ENCODE assay signal across 8 mouse cellular contexts in genomic region chr14:78537551-78537950, GRCm38 (mm10). TPM values are rescaled to one million over a fixed set of nuclear protein-coding genes. Genes with fewer than 3 reads are reported as not detected.
DNase-seq lines count a peak whose midpoint lies in the region; ATAC-seq and TF ChIP-seq lines count a peak whose summit lies in the region.

No protein-coding gene starts in this region.

- intact Hi-C loops in left cerebral cortex, postnatal 10 days (cut with DNase I): no loop called here

- 35% methylated on average over 6 of the region's 6 CpGs for WGBS in kidney, adult 2 months
- 27% methylated on average over 6 of the region's 6 CpGs for WGBS in cerebellum, adult 2 months
- WGBS in heart, postnatal 0 days: 48% methylated on average over 6 of the region's 6 CpGs
- 46% methylated on average over 6 of the region's 6 CpGs for WGBS in neural tube, embryonic 14.5 days

- peak overlapping the region; percentile 94 for H3K27ac ChIP-seq in kidney, adult 2 months (ENCODE audit: insufficient read depth, low read depth, low read length)
- peak overlapping the region; percentile 88; the same call in 1 of the 2 replicates for H3K27ac ChIP-seq in cerebellum, adult 2 months (ENCODE audit: insufficient read depth, low read length)
- H3K27ac ChIP-seq in heart, postnatal 0 days (ENCODE audit: low read depth): peak overlapping the region; percentile 94
- H3K27ac ChIP-seq in neural tube, embryonic 14.5 days (ENCODE audit: low read depth, low read length): peak overlapping the region; percentile 97

- TF ChIP-seq POLR2A in kidney, adult 2 months (IDR thresholded peaks at IDR 0.05; ENCODE audit: low read depth, low read length): no peak
- no peak for TF ChIP-seq POLR2A in cerebellum, adult 2 months (IDR thresholded peaks at IDR 0.05; ENCODE audit: borderline replicate concordance, insufficient read depth, low read length)

- peak overlapping the region; percentile 86; the same call in 1 of the 2 replicates for H3K4me2 ChIP-seq in heart, postnatal 0 days (ENCODE audit: low read depth, low read length)
- peak overlapping the region; percentile 73 for H3K4me2 ChIP-seq in neural tube, embryonic 14.5 days (ENCODE audit: low read depth, low read length)

- H3K9ac ChIP-seq in heart, postnatal 0 days (replicated peaks; ENCODE audit: low read depth, low read length): no peak overlapping the region
- H3K9ac ChIP-seq in neural tube, embryonic 14.5 days (replicated peaks; ENCODE audit: low read depth, low read length): peak overlapping the region; percentile 98; the same call in 1 of the 2 replicates

- H3K4me1 ChIP-seq in kidney, adult 2 months (ENCODE audit: control insufficient read depth, insufficient read depth, low read length): peaks cover 18% of the 10 kb centered on the region; the same call in 1 of the 2 replicates
- H3K4me1 ChIP-seq in cerebellum, adult 2 months (ENCODE audit: control insufficient read depth, insufficient read depth, low read length): peaks cover 11% of the 10 kb centered on the region; the same call in 1 of the 2 replicates
- H3K4me1 ChIP-seq in heart, postnatal 0 days (ENCODE audit: control insufficient read depth, insufficient read depth): peaks cover 27% of the 10 kb centered on the region; the same call in 1 of the 2 replicates
- H3K4me1 ChIP-seq in neural tube, embryonic 14.5 days (ENCODE audit: control insufficient read depth, insufficient read depth, low read length): peaks cover 24% of the 10 kb centered on the region

- no peaks in the 10 kb centered on the region for H3K9me3 ChIP-seq in heart, postnatal 0 days (replicated peaks; ENCODE audit: control insufficient read depth, low read length)
- no peaks in the 10 kb centered on the region for H3K9me3 ChIP-seq in neural tube, embryonic 14.5 days (ENCODE audit: control insufficient read depth, low read length)

- no peak for TF ChIP-seq CTCF in kidney, adult 2 months (conservative IDR thresholded peaks at IDR 0.05; ENCODE audit: insufficient read depth, insufficient read length, low read depth, low read length)
- TF ChIP-seq CTCF in cerebellum, adult 2 months (IDR thresholded peaks at IDR 0.05; ENCODE audit: borderline replicate concordance, insufficient read depth, low read depth, low read length): no peak
- TF ChIP-seq CTCF in heart, postnatal 0 days (IDR thresholded peaks at IDR 0.05; ENCODE audit: low read depth): no peak

- H3K36me3 ChIP-seq in kidney, adult 2 months (ENCODE audit: control insufficient read depth, insufficient read depth, low read length): no peaks in the 10 kb centered on the region
- H3K36me3 ChIP-seq in heart, postnatal 0 days (replicated peaks; ENCODE audit: control insufficient read depth, insufficient read depth, low read length): no peaks in the 10 kb centered on the region
- H3K36me3 ChIP-seq in neural tube, embryonic 14.5 days (ENCODE audit: control insufficient read depth, insufficient read depth, low read length): no peaks in the 10 kb centered on the region

- no peaks in the 10 kb centered on the region for H3K27me3 ChIP-seq in kidney, adult 2 months (replicated peaks; ENCODE audit: control insufficient read depth, insufficient read depth, low read length)
- H3K27me3 ChIP-seq in cerebellum, adult 2 months (ENCODE audit: control insufficient read depth, insufficient read depth, low read length): no peaks in the 10 kb centered on the region
- no peaks in the 10 kb centered on the region for H3K27me3 ChIP-seq in heart, postnatal 0 days (ENCODE audit: control insufficient read depth, insufficient read depth, low read length)
- no peaks in the 10 kb centered on the region for H3K27me3 ChIP-seq in neural tube, embryonic 14.5 days (ENCODE audit: control insufficient read depth, insufficient read depth, low read length)

- ATAC-seq in heart, postnatal 0 days (ENCODE audit: insufficient read depth, low read depth): no peak
- no peak for ATAC-seq in neural tube, embryonic 14.5 days (ENCODE audit: low read depth)

- no peak for TF ChIP-seq EP300 in heart, postnatal 0 days (IDR thresholded peaks at IDR 0.05; ENCODE audit: low read depth)

- H3K4me3 ChIP-seq in kidney, adult 2 months (ENCODE audit: insufficient read depth, low read depth, low read length): no peak overlapping the region
- H3K4me3 ChIP-seq in cerebellum, adult 2 months (replicated peaks; ENCODE audit: insufficient read depth, low read depth, low read length): peak overlapping the region; percentile 94
- H3K4me3 ChIP-seq in heart, postnatal 0 days (ENCODE audit: low read depth, low read length): no peak overlapping the region
- peak overlapping the region; percentile 89 for H3K4me3 ChIP-seq in neural tube, embryonic 14.5 days (ENCODE audit: low read depth, low read length)

- DNase-seq in kidney, adult 2 months: no peak
- no peak for DNase-seq in kidney, adult 18-20 months
- DNase-seq in cerebellum, adult 2 months: peak; percentile 29 to 45
- peak; percentile 35 for DNase-seq in heart, postnatal 0 days (ENCODE audit: low spot score)
- peak; percentile 16 to 33 for DNase-seq in left cerebral cortex, postnatal 10 days (ENCODE audit: extremely low spot score in 1 of 2, low spot score in 2 of 2)
- no peak for DNase-seq in ovary, postnatal 36 days (ENCODE audit: low spot score)
- DNase-seq in urinary bladder, adult 2 months (ENCODE audit: low spot score): no peak

RNA-seq across cellular contexts. Expression of gene Akap11, which starts 0.9 kb away (rescaled TPM):
- 7.0 and 9.1 TPM in 2 replicates for polyA plus RNA-seq in kidney, adult 2 months (2012; rRNA removed)
- polyA plus RNA-seq in cerebellum, adult 2 months (2012; rRNA removed): 51.0 TPM in 2 replicates
- total RNA-seq in heart, postnatal 0 days (2014; rRNA removed; ENCODE audit: low replicate concordance): 23.8 and 24.1 TPM in 2 replicates
- 8.9 and 9.2 TPM in 2 replicates for polyA plus RNA-seq in heart, postnatal 0 days (2015; fragmentation: Nextera tagmentation; extraction: Ambion mirVana)
- 100 to 1,000 TPM; 156 to 162 TPM for total RNA-seq in left cerebral cortex, postnatal 10 days (2021)
- 37.5 and 40.3 TPM in 2 replicates for polyA plus RNA-seq in neural tube, embryonic 14.5 days (2014; fragmentation: Nextera tagmentation; extraction: Ambion mirVana)
- 19.9 and 23.6 TPM in 2 replicates for polyA plus RNA-seq in urinary bladder, adult 2 months (2012; rRNA removed)

Comparison
In these comparisons a context has a peak if more than half of its experiments do, and no peak if none do; other contexts are left out.
1. DNase-seq: peak in cerebellum, adult 2 months (2 of 2), heart, postnatal 0 days (single experiment) and left cerebral cortex, postnatal 10 days (2 of 2); none in kidney, adult 2 months (single experiment), kidney, adult 18-20 months (single experiment), ovary, postnatal 36 days (single experiment) and urinary bladder, adult 2 months (single experiment).
2. H3K4me3 ChIP-seq: peak in cerebellum, adult 2 months (single experiment) and neural tube, embryonic 14.5 days (single experiment); none in kidney, adult 2 months (single experiment) and heart, postnatal 0 days (single experiment).
3. Peak in every context shown above with its lines, with median percentiles within 50 percentile points of each other: H3K27ac ChIP-seq.